In genomic region chr5:119681011-119681832, GRCm38 (mm10) we compare ENCODE assay signal across 9 mouse cellular contexts. TPM values are rescaled to one million over a fixed set of nuclear protein-coding genes. Genes with fewer than 3 reads are reported as not detected.
A peak's percentile ranks its signal among the peaks of the same experiment; 100 is the strongest.
DNase-seq lines count a peak whose midpoint lies in the region; ATAC-seq lines count a peak whose summit lies in the region.
"Had no signal": no experiment of that assay in that cellular context is flagged by ENCODE, and none has a peak within 500 bp of the region (broad histone marks: within the 10 kb centered on the region; RNA-seq: fewer than 3 reads in every experiment).

No protein-coding gene starts in this region.

- peaks cover 96% of the 10 kb centered on the region for H3K27me3 ChIP-seq in heart, embryonic 13.5 days (replicated peaks)
- peaks cover 86% of the 10 kb centered on the region for H3K27me3 ChIP-seq in megakaryocyte, embryonic 14.5 days (replicated peaks)
- peaks cover 74% of the 10 kb centered on the region for H3K27me3 ChIP-seq in embryonic facial prominence, embryonic 14.5 days (replicated peaks; ENCODE audit: control insufficient read depth, insufficient read depth, low read length)
- H3K27me3 ChIP-seq in neural tube, embryonic 13.5 days = peaks cover 100% of the 10 kb centered on the region

- intact Hi-C loops in heart, postnatal 10 days (cut with DNase I) = no loop called here

- no peak for ATAC-seq in heart, embryonic 13.5 days (ENCODE audit: extremely low read depth, insufficient number of reproducible peaks, low FRiP score, low TSS enrichment)
- ATAC-seq in megakaryocyte, adult 5-6 weeks (ENCODE audit: poor library complexity, severe bottlenecking) = no peak
- no peak for ATAC-seq in embryonic facial prominence, embryonic 14.5 days (ENCODE audit: low read depth)
- ATAC-seq in neural tube, embryonic 13.5 days (ENCODE audit: low read depth) = no peak

- H3K4me1 ChIP-seq in heart, embryonic 13.5 days = peaks cover 28% of the 10 kb centered on the region
- peaks cover 15% of the 10 kb centered on the region for H3K4me1 ChIP-seq in megakaryocyte, embryonic 14.5 days
- no peaks in the 10 kb centered on the region; the same call in 1 of the 2 replicates for H3K4me1 ChIP-seq in embryonic facial prominence, embryonic 14.5 days (ENCODE audit: control insufficient read depth, insufficient read depth, low read length)
- H3K4me1 ChIP-seq in neural tube, embryonic 13.5 days (replicated peaks) = peaks cover 13% of the 10 kb centered on the region

- H3K9ac ChIP-seq in heart, embryonic 13.5 days = peak overlapping the region; percentile 72
- peak overlapping the region; percentile 74 for H3K9ac ChIP-seq in embryonic facial prominence, embryonic 14.5 days (ENCODE audit: low read depth, low read length)
- no peak overlapping the region for H3K9ac ChIP-seq in neural tube, embryonic 13.5 days

- WGBS in heart, embryonic 13.5 days = 34% methylated on average over 8 of the region's 8 CpGs
- WGBS in embryonic facial prominence, embryonic 14.5 days = 27% methylated on average over 8 of the region's 8 CpGs
- WGBS in neural tube, embryonic 13.5 days = 6% methylated on average over 8 of the region's 8 CpGs

- peak overlapping the region; percentile 24; the same call in 1 of the 2 replicates for H3K27ac ChIP-seq in heart, embryonic 13.5 days (replicated peaks)
- peak overlapping the region; percentile 88 for H3K27ac ChIP-seq in embryonic facial prominence, embryonic 14.5 days (replicated peaks; ENCODE audit: low read depth, low read length)
- H3K27ac ChIP-seq in neural tube, embryonic 13.5 days (replicated peaks) = no peak overlapping the region

- H3K36me3 ChIP-seq in heart, embryonic 13.5 days = peaks cover 6% of the 10 kb centered on the region; the same call in 1 of the 2 replicates
- H3K36me3 ChIP-seq in megakaryocyte, embryonic 14.5 days (replicated peaks; ENCODE audit: low read length) = no peaks in the 10 kb centered on the region
- peaks cover 50% of the 10 kb centered on the region for H3K36me3 ChIP-seq in embryonic facial prominence, embryonic 14.5 days (ENCODE audit: control insufficient read depth, insufficient read depth, low read length)
- H3K36me3 ChIP-seq in neural tube, embryonic 13.5 days = no peaks in the 10 kb centered on the region

- H3K4me2 ChIP-seq in heart, embryonic 13.5 days = peak overlapping the region; percentile 65
- H3K4me2 ChIP-seq in embryonic facial prominence, embryonic 14.5 days (ENCODE audit: low read depth, low read length) = peak overlapping the region; percentile 63
- H3K4me2 ChIP-seq in neural tube, embryonic 13.5 days = peak overlapping the region; percentile 28; the same call in 1 of the 2 replicates

- no peak for DNase-seq in heart, postnatal 10 days
- DNase-seq in embryonic facial prominence, embryonic 14.5 days (ENCODE audit: low spot score) = no peak
- no peak for DNase-seq in frontal cortex, postnatal 14 days (ENCODE audit: low spot score in 2 of 2)
- DNase-seq in gastrocnemius, postnatal 25 days = no peak

- no peaks in the 10 kb centered on the region for H3K9me3 ChIP-seq in heart, embryonic 13.5 days
- H3K9me3 ChIP-seq in megakaryocyte, embryonic 14.5 days = no peaks in the 10 kb centered on the region; the same call in 1 of the 2 replicates
- H3K9me3 ChIP-seq in embryonic facial prominence, embryonic 14.5 days (ENCODE audit: control insufficient read depth, low read length) = no peaks in the 10 kb centered on the region
- H3K9me3 ChIP-seq in neural tube, embryonic 13.5 days = no peaks in the 10 kb centered on the region

- H3K4me3 ChIP-seq in heart, embryonic 13.5 days = peak overlapping the region; percentile 46
- H3K4me3 ChIP-seq in megakaryocyte, embryonic 14.5 days (replicated peaks) = peak overlapping the region; percentile 14
- peak overlapping the region; percentile 40 for H3K4me3 ChIP-seq in embryonic facial prominence, embryonic 14.5 days (ENCODE audit: low read depth, low read length)
- H3K4me3 ChIP-seq in neural tube, embryonic 13.5 days = 0 out of 2 replicates have a peak overlapping the region, but pooled peaks have one; percentile 1

RNA-seq across cellular contexts. Expression of gene Tbx3, which starts 10.8 kb away (rescaled TPM):
- polyA plus RNA-seq in heart, embryonic 13.5 days (2015; fragmentation: Nextera tagmentation; extraction: Ambion mirVana) = 9.4 and 12.8 TPM in 2 replicates
- 10 to 100 TPM; 18.8 to 20.4 TPM for total RNA-seq in heart, postnatal 10 days (2021)
- polyA plus RNA-seq in megakaryocyte, embryonic 14.5 days (2012; ENCODE audit: insufficient read depth, low replicate concordance) = 0.45 TPM in 1 of 2 replicates, not detected in the other
- not detected in 2 replicates for total RNA-seq in megakaryocyte, adult 5-6 weeks (2015)
- total RNA-seq in megakaryocyte, adult 5-6 weeks (2017) = not detected in 2 replicates
- 22.6 and 31.5 TPM in 2 replicates for polyA plus RNA-seq in embryonic facial prominence, embryonic 14.5 days (2014; fragmentation: Nextera tagmentation; extraction: Ambion mirVana)
- 10.5 and 11.7 TPM in 2 replicates for polyA plus RNA-seq in neural tube, embryonic 13.5 days (2015; fragmentation: Nextera tagmentation; extraction: Ambion mirVana)
- 1 to 10 TPM; 2.6 to 4.3 TPM for total RNA-seq in gastrocnemius, postnatal 25 days (2021)
- total RNA-seq: MEL had no signal
